Mouse (Mus musculus): ENCODE results near the gene Acvr1c.

Gene Acvr1c

GRCm38 (mm10) chr2:58357414-58358131 lies at the start of gene Acvr1c:
TSS of gene Acvr1c (minus strand) at chr2:58357895.
- DNase-seq (ENCODE audit: low spot score): no peak

DNA sequence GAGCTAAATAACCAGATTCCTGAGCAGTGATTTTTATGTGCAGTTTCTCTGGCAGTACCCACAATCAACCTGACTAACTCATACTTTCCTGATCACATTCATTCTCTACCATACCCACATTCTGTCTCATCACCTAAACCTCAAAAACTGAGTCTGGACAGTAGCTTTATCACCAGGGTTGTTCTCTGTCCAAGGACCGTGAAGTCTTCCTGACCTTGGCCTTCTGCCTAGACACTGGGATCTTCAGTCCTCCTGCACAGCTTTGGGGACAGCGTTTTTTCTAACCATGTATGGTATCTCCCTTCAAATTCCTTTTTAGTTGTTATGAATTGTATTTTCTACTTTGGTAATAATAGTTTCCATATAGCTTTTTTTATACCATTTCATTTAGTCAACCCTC lies 45.8 kb upstream of the Acvr1c start:
- no peak for DNase-seq (ENCODE audit: low spot score)

DNA sequence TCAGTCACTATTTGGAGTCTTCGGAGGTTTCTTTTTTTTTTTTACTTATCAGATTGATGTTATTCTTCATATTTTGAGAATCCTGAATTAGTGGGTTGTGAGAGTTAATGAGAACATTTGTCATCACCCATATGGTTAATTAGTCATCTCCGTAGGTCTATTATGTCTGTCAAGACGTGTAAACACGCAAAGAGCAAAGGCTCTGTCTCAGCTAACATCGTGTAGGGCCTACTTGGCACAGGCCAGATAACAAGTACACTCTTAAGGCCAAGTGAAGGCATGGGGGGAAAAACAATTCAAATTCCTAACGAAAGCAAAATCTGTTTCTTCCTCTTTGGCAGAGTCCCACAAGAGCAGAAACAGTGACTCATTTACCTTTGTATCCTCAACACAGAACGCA lies 30.9 kb upstream of the Acvr1c start:
- DNase-seq (ENCODE audit: low spot score): no peak

DNA sequence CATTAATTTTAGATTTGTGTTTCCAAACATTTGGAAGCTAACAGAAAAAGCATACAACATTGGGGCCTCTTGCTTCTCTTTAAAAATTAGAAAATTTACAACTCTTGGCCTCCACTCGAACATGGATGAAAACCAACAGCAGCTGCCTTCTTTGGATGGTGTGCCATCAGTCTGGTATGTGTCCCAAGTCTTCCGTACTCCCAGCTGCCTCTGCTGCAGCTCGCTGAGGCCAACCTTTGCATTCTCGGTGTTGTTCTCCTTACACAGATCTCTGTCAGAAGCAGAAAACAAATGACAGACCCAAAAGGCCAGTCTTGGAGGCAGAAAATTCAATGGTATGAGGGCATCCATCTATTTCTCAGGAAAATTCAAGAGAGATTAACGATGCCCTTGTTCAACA lies 22.3 kb upstream of the Acvr1c start:
- no peak for DNase-seq (ENCODE audit: low spot score)

GRCm38 (mm10) chr2:58379475-58379874 lies 21.8 kb upstream of the Acvr1c start:
- DNase-seq (ENCODE audit: low spot score): no peak

DNA sequence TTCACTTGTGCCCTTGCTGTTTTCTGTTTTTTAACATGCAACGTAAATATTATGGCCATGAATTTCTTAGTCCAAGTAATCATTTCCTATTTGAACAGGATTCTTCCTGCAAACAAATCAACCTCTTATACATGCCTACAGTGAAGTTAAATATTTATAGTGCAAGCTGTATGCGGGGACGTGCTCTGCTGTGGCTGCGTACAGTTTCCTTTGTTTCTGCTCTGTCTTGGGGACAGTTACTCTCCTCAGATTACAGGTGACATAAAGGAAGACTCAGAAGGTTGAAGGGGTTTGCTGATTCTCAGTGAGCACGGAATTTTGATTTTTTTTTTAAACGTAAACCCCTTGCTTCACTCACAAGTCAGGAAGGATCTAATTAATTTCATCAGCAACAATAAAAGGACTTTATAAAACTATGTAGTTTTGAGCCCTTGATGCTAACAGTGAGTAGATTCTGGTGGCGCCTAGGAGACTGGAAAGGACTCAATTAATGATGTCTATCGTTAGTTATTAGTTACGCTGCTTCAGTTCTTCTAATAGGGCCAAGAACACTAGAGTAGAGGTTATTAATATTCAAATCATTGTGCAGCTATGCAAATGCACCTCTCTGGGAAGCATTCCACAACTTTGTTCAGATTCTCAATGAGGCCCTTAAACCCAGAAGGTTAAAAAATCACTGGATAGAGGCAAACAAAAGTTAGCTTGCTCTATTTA lies 19.9 kb upstream of the Acvr1c start:
- no peak for DNase-seq (ENCODE audit: low spot score)

DNA sequence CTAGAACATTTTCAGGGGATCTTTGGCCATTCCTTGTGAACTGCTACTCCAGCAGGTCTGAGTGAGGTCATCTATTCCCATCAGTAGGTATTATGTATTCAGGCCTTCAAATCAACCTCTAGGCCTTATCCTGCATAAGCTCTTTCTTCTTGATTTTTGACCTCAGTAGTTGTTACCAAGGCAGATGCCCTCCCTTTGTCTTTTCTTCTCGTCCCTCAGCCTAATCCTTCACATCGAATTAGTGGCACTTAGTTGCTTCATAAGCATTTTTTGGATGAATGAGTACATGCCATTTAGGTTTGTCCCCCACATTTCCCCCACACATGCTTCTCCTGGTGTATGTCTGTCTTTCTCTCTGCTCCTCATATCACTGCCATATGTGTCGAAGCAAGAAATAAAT lies 8.5 kb upstream of the Acvr1c start:
- no peak for DNase-seq (ENCODE audit: low spot score)

DNA sequence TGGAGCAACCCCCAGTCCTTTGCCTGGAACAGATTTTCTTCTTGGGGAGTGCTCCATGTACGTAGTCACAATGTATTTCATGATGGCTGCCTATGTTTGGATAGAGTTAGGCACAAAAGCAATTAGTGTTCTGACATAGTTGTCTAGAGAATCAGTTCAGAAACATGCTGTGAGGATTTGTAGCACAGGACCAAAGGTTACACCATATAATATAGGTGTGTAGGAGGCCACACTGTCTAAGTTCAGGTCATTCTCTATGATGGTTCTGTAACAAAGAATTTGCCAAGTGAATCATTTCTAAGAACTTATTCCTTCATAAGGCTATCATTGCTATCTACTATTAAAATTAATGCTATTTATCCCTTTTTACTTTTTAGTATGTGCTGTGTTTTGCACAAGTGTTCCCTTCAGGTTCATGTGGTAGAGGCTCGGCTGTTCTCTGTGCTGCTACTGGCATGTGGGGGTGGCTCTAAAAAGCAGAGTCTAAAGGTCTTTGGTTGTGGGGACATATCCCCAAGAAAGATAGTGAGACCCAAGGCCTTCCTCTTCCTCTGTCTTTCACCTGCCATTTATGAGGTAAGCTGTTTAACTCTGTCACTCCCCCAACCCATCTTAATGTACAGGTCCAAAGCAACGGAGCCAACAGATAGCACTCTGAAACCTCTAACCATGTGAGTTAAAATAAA lies 3.8 kb upstream of the Acvr1c start:
- DNase-seq (ENCODE audit: low spot score): no peak

GRCm38 (mm10) chr2:58358132-58358460 lies 401 bp upstream of the Acvr1c start:
- no peak for DNase-seq (ENCODE audit: low spot score)

DNA sequence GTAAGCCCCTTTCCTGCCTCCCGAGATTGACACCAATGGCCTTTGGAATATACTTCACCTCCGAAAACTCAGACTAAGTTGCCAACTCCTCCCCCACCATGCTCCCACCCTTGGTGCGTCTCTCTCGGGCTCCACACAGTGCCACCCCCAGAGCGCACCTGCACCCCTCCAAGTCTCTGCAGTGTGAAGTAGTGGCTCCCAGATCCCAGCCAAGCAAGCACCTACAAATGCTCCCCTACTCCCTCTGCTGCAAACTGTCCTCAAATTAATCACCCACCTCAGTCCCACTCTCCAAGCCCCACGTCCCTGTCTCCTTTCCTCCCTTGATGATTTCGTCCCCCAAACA lies 654 bp downstream of the Acvr1c start:
- no peak for DNase-seq (ENCODE audit: low spot score)

GRCm38 (mm10) chr2:58354389-58354788 lies 3.3 kb downstream of the Acvr1c start:
- DNase-seq (ENCODE audit: low spot score): no peak

DNA sequence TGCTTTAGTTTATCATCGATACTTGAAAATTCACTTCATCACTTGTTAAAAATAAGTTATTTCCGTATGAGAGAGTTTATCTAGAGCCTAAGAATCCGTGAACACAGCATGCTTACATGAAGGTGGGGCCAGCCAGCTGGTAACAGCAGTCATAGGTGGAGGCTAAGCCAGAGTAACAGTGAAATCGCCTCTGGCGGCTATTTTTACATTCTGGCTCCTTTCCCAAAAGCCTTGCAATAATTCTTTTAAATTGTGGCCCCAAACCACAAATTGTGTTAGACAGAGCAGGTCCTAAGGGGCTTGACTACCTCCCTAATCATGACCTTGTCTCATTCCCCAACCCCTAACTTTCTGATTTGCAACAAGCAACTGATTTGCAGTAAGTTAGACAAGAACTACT lies 4.8 kb downstream of the Acvr1c start:
- DNase-seq (ENCODE audit: low spot score): no peak

DNA sequence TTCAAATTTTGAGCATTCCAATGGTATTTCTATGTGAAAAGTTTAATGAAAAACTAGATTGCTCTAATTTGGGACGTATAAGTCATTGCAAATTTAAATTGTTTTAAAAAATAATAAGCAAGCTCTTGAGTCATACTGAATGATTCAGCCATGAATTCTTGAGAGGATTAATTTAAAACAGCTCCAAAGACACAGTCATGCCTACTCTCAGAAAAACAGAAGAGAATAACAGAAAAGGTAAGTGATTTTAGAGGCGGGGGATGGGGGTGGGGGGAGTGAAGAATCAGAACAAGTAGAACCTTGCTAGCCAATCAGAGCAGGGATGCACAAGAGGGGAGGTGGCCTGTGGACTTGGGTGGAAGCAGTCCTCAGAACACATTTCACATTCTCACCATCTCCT lies 7.0 kb downstream of the Acvr1c start:
- no peak for DNase-seq (ENCODE audit: low spot score)

DNA sequence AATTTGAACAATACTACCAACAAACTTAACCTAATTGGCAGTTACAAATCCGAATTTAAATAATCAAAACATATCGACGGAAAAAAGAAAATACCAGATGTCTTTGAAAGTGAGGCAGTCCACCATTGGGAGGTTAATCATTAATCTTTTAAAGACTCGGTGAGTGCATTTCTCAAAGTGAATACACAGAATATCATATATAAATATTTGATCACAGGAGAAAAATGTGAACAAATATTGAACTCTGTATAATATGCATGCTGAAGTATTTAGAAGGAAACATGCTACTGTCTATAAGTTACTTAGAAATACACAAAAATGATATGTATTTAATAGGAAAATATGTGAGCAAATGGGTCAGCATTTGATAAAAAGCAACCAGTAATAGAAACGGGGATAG lies 21.0 kb downstream of the Acvr1c start:
- DNase-seq (ENCODE audit: low spot score): no peak

DNA sequence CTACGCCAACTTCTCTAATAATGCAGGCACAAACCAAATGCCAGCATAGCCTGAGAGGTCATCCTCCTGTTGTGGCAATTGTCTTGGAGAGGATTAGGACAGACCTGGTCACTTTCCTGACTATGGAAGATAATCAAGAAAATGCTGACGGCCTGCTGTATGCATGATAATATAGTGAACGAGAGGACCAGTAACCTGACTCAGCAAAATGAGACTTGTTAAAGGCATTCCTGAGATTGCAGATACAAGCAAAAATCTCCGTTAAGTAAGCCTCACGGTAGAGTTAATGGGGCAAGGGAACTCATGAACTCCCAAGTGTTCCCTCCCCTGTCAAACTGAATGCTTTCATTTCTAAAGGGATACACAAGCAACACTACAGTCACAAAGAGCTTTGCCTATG lies 28.1 kb downstream of the Acvr1c start:
- DNase-seq (ENCODE audit: low spot score): no peak

DNA sequence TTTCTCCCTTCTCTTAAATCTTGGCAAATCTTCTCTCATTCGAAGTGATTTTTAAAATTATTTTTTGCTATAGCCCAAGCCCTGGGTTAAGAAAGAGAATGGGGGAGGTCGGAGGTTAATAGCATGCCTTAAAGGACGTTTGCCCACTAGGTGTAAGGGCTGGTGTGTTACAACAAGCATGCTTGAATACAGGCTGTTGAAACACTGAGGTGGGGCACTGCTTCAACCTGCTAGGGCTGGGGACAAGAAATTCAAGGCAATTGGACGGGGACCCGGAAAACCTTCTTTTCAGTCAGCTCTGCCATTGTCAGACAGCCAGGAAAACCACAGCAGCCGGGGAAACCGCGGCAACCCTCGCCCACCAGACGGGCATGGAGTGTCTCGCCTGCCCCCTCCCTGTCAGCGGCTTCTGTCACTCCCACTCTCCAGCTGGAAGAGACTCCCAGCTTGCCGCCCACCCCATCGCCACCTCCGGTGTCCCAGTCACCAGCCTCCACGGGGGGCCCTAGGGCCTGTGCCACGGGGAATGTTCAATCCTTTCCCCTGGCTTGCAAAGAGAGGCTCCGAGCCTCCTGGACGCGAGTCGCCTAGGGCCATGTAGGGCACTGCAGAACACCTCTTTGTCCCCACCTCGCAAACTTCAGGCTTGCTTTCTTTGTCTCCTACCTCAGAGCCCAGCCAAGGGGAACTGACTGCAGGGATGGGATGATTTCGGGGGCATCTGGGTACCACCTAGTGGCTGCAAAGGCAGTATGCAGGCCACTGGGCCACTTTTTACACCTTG lies 33.4 kb downstream of the Acvr1c start:
- DNase-seq (ENCODE audit: low spot score): no peak

DNA sequence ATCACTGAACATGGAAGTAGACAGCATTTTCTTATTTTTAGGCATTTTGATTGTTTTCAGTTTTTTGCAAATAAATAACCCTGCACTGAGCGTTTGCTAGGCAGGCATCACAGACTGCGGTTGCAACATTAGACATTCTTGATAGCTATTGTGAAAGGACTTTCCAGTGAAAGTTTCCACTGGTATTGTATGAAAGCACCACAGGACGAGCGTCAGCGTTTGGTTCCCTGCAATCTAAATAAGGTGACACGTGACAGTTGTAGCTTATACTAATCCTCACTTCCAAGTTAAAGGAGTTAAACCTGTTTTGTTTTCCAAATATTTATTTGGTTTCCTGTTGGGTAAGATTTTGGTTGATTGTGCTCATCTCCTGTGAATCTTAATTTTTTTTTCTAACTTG lies 34.4 kb downstream of the Acvr1c start:
- DNase-seq (ENCODE audit: low spot score): no peak

DNA sequence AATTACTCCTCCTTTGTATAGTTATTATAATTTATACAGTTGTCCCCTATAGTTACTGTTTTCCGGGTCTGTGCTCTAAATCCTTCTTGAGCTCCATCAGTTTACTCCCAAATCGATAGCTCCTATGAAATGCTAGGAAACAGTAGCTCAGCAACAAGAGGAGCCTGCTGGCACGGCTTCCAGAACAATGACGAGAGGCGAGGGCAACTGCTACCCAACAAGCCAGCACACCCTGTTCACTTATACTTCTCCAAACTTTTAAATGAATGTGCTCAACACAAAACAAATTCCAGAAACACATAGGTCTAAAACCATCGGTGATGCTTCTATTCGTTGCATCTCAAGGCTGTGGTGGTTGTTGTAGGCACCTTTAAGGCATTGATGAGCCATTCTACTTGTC lies 41.5 kb downstream of the Acvr1c start:
- no peak for DNase-seq (ENCODE audit: low spot score)

DNA sequence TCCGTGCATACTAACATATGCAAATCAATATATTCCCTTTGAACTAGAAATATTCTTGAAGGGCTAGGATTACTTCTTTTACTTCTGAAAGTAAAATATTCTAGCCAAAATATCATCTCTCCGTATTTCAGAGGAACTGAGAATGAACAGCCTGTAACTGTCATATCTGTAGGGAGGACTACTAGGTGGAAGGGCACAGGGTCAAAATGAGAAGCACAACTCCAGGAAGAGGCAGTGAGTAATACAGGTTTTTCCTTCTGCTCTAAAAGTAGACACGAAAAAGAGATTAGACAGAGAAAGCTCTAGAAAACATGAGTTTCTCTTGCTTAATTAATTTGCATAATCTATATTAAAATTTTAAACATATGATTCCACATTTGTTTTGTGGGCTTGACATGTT lies 48.0 kb downstream of the Acvr1c start:
- no peak for DNase-seq (ENCODE audit: low spot score)

- no peak for DNase-seq (ENCODE audit: low spot score)
Observed at GRCm38 (mm10) chr2:58304450-58304849, 53.2 kb downstream of the Acvr1c start.

DNA sequence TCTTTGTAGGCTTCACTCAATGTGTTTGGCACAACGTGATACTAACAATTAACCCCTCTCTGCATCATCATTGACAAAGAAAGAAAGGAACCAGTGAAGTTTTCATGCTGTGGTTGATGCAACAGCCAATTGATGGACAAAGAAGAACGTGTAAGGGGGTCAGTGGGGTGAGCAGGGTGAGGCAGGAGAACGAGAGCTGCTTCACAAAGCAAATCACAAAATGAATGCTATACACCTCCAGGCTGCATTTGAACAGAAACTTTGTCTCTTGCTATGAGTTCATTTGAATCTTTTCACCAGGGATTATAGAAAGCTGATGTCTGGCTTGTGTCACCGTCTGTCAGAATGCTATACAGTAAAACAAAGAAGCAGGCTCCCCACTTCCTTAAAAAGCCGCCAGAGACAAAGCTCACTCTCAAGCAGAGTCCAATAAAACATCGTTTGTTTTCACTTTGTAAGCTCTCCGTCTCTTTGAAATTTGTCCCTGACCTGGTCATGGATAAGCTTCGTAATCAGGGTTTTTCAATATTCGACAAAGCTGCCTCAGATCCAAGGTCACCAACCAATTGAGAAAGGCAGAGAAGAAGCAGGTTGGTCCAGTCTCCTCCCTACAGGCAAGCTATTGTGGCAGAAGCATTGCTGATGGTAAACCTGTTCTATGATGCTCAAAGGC lies 67.8 kb downstream of the Acvr1c start:
- DNase-seq (ENCODE audit: low spot score): no peak

DNA sequence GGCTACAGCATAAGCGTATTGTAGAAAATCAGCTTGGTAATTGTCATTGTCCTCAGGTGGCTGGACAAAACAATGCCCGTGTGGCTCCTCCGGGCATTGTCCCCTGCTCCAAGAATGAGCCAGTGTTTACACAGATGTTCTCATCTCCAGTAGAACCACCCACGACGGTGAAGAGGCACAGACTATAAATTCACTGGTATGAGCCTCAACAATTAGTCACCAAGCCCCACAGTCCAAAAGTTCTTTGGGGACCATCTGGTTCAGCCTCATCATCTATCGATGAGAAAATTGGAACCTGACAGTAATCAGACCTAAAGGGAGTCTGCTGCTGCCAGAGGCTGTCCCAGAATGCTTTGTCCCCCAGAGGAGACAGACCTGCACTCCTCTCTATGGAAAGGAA lies 68.4 kb downstream of the Acvr1c start:
- no peak for DNase-seq (ENCODE audit: low spot score)
